Mouse (Mus musculus) forebrain, postnatal 0 days (tissue): ENCODE results near the gene Ebf1. TPM values are rescaled to one million over a fixed set of nuclear protein-coding genes. Genes with fewer than 3 reads are reported as not detected.

Source experiments
- ATAC-seq: fragments of 200-750 bp; cut with Nextera tagmentation; 2 replicates; pipeline ENCODE4 v1.8.0; 2017; ENCODE audit warnings: mild to moderate bottlenecking, moderate library complexity
- DNase-seq: peaks from one replicate; pipeline ENCODE4 v3.0.0-alpha.2; 2015
- H3K27ac ChIP-seq: fragments of 300-500 bp; sonication (generic); 2 replicates; pipeline ENCODE4 v1.5.1; 2014; ENCODE audit warnings: low read depth, mild to moderate bottlenecking, antibody characterized with exemption, low read length, moderate library complexity, mixed read lengths
- H3K27me3 ChIP-seq: fragments of 300-500 bp; sonication (generic); 2 replicates; pipeline ENCODE4 v1.6.1; 2014; ENCODE audit warnings: mild to moderate bottlenecking, low read length, mixed read lengths; ENCODE audit not compliant: insufficient read depth
- H3K36me3 ChIP-seq: fragments of 300-500 bp; sonication (generic); 2 replicates; pipeline ENCODE4 v1.6.1; 2014; ENCODE audit warnings: mild to moderate bottlenecking, moderate library complexity; ENCODE audit not compliant: insufficient read depth
- H3K4me1 ChIP-seq: fragments of 300-500 bp; sonication (generic); 2 replicates; pipeline ENCODE4 v1.6.1; 2014; ENCODE audit warnings: antibody characterized with exemption; ENCODE audit not compliant: insufficient read depth
- H3K4me2 ChIP-seq: fragments of 300-500 bp; sonication (generic); 2 replicates; pipeline ENCODE4 v1.6.1; 2014; ENCODE audit warnings: low read depth, mild to moderate bottlenecking, moderate library complexity
- H3K4me3 ChIP-seq: fragments of 300-500 bp; sonication (generic); 2 replicates; pipeline ENCODE4 v1.5.1; 2014; ENCODE audit warnings: low read depth, low read length, mixed read lengths
- H3K9ac ChIP-seq: fragments of 300-500 bp; sonication (generic); 2 replicates; pipeline ENCODE4 v1.6.1; 2014; ENCODE audit warnings: mild to moderate bottlenecking
- H3K9me3 ChIP-seq: fragments of 300-500 bp; sonication (generic); 2 replicates; pipeline ENCODE4 v1.6.1; 2016; ENCODE audit warnings: low read length
- CTCF ChIP-seq: sonication (generic); IDR thresholded peaks from 2 replicates; pipeline ENCODE4 v1.5.1; 2016; ENCODE audit warnings: antibody characterized with exemption, control low read depth, low read depth
- WGBS: fragments of 180-500 bp; shearing (Covaris S2); extraction: QIAGEN DNeasy Blood & Tissue Kit; methylation state at CpG from one replicate; pipeline ENCODE4 v1.1.7; 2014; 5-methylcytosine and 5-hydroxymethylcytosine counted together
- polyA plus RNA-seq: library from polyadenylated mRNA; unstranded; fragments of >200 nt; fragmentation: Nextera tagmentation; extraction: Ambion mirVana; gene quantifications from 2 replicates; pipeline ENCODE4 v1.2.1, GENCODE M21; 2015
- total RNA-seq: library from RNA; depleted of rRNA; stranded (reverse); fragments of >200 nt; gene quantifications from 2 replicates; pipeline ENCODE4 v1.2.3, GENCODE M21; 2014

Ebf1 gene
- total and polyA plus RNA-seq, 2 experiments from 2014 or later, result 12.9 to 20.6 TPM

DNA sequence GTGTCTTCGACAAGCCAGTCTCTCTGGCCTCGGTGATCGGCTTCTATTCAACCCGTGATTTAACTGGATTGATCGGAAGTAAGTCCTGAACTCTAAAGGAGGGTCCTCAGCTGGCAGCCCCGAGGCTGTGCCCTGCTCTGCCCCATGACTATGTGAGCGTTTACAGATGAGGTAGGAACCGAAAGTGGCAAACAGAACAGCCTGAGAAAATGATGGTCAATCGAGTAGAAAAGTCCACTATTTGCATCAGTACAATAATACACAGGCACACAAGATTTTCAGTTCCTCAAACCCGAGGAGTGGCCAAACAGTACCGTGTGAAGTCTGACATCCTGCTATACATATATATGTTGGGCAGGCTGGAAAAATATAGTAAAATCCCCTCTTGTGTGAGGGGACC, 147.9 kb downstream of the Ebf1 start:
- no peak for ATAC-seq
- no peak overlapping the region for H3K4me3 ChIP-seq

DNA sequence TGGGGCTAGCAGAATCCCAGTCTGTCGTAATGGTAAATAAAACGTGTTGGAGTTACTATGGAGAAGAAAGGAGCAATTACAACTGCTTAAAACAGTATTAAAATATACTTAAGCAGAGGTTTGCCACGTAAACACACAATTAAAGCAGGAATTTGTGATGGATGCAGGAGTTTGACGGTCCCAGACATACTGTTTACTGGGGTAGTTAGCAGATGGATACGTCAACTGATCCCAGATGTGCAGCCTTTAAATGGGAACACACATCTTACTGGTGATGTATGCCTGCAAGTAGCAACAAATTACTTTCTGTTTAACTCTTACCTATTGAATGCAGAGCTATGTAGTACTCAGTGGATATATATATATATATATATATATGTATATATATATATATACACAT, 149.1 kb downstream of the Ebf1 start:
- no peaks in the 10 kb centered on the region for H3K36me3 ChIP-seq
- H3K4me1 ChIP-seq, result no peaks in the 10 kb centered on the region
- no peak overlapping the region for H3K9ac ChIP-seq
- DNase-seq (no peak), ATAC-seq (no peak)
- no peak overlapping the region for H3K27ac ChIP-seq
- no peak overlapping the region for H3K4me2 ChIP-seq
- no peaks in the 10 kb centered on the region for H3K9me3 ChIP-seq
- no peak overlapping the region for H3K4me3 ChIP-seq
- no peak for TF ChIP-seq CTCF
- peaks cover 26% of the 10 kb centered on the region for H3K27me3 ChIP-seq
- WGBS, result 65% methylated on average over 5 of the region's 5 CpGs

More for the DNA sequence above, 147.9 kb downstream of the Ebf1 start:
- TF ChIP-seq CTCF, result no peak
- 68% methylated on average over 11 of the region's 11 CpGs for WGBS
- Histone ChIP-seq H3K27ac (no peak overlapping the region), H3K36me3 (no peaks in the 10 kb centered on the region), H3K27me3 (peaks cover 26% of the 10 kb centered on the region), H3K9ac (no peak overlapping the region), H3K4me2 (no peak overlapping the region), H3K9me3 (no peaks in the 10 kb centered on the region), H3K4me1 (no peaks in the 10 kb centered on the region)
- DNase-seq, result no peak

DNA sequence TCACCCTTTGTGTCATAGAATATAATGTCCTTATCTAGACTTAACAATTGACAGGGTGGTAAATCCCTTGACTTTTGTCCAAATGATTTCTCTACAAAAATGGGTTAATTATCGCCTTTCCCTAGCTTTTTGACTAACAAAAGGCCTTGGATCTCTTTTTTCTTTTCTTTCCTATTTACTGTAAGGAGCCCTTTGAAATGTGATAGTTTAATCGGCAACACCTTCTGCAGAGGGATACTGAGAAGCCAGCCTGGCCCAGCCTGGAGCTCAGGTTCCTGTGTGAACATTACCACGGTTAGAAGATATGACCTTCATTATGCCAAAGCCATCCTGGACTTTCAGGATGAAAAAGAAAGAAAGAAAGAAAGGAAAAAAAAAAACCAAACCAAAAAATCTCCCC, 150.2 kb downstream of the Ebf1 start:
- no peak overlapping the region for H3K4me2 ChIP-seq
- no peak overlapping the region for H3K9ac ChIP-seq
- DNase-seq (no peak), ATAC-seq (no peak)
- H3K4me3 ChIP-seq, result no peak overlapping the region
- no peak overlapping the region for H3K27ac ChIP-seq
- H3K36me3 ChIP-seq, result no peaks in the 10 kb centered on the region
- no peak for TF ChIP-seq CTCF
- H3K9me3 ChIP-seq, result no peaks in the 10 kb centered on the region
- WGBS, result 8% methylated on average over 3 of the region's 3 CpGs
- peaks cover 22% of the 10 kb centered on the region for H3K27me3 ChIP-seq
- no peaks in the 10 kb centered on the region for H3K4me1 ChIP-seq

DNA sequence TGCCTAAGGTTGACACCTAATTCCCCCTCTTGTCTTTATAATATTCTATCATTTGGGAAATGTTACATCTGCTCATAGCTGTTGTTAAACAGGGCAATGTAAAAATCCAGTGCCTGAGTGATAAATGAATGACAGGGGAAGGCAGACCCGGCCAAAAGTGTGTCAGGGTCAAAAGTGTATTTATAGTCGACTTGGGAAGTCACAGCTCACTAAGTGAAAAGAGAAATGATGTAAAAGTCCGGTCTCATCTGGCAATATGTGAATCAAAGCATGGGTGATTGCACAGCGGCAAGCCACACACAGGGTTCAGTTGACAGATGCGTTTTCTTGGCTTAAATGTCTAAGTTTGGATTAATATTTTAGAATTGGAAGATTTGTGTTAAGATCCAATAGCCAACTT, 151.2 kb downstream of the Ebf1 start:
- H3K4me1 ChIP-seq, result no peaks in the 10 kb centered on the region

DNA sequence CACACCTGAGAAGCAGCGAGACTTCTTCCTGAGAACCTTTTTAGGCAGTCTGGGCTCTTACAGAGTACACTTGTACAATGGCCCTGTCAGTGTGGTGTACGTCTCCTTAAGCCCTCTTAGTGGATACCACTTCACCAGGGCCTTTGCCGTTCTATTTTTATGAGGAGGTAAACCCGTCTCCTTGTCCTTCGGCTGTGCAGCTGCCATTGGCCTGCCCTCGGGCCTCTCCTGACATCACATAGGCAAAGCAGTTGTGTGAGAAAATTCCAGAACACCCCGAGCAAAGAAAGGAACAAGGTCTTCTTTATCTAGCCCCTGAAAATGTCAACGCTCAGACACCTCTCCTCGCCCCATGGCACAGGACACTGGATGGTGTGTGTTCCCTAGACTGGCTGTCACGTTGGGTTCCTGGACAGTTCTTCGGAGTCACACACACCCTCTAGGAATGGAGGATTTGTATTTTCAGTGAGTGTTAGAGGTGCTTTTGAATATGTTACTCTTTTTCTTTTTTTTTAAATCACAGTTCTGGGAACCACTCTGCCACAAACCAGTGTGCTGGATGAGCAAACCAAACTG, 154.0 kb downstream of the Ebf1 start:
- Histone ChIP-seq H3K4me2 (no peak overlapping the region), H3K9me3 (no peaks in the 10 kb centered on the region), H3K36me3 (no peaks in the 10 kb centered on the region), H3K27ac (no peak overlapping the region), H3K27me3 (peaks cover 22% of the 10 kb centered on the region), H3K4me3 (no peak overlapping the region), H3K4me1 (no peaks in the 10 kb centered on the region), H3K9ac (no peak overlapping the region)
- DNase-seq (no peak), ATAC-seq (no peak)
- WGBS, result 78% methylated on average over 11 of the region's 11 CpGs
- no peak for TF ChIP-seq CTCF

More for the DNA sequence above, 151.2 kb downstream of the Ebf1 start:
- Histone ChIP-seq H3K9me3 (no peaks in the 10 kb centered on the region), H3K36me3 (no peaks in the 10 kb centered on the region), H3K27ac (no peak overlapping the region), H3K4me2 (no peak overlapping the region), H3K9ac (no peak overlapping the region), H3K27me3 (peaks cover 22% of the 10 kb centered on the region), H3K4me3 (no peak overlapping the region)
- TF ChIP-seq CTCF, result no peak
- ATAC-seq, result no peak
- 81% methylated on average over 5 of the region's 5 CpGs for WGBS
- DNase-seq, result no peak

DNA sequence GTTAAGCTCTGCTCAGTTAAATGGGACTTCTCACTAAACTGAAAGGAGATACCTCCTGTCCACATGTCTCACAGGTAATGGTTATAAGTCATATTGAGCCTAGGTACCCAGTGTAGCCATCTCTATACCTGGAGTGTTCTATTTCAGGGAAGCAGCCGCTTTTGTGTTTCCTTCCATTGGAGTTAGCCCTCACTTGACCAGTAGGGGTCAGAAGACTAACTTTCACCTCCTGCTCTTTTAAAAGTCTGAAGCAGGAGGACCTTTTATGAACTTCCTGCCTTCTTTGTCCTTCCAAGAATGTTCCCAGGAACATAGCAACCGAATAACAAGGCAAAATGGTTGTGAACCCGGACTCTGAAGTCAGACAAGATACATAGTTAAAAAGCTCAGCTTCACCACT, 157.3 kb downstream of the Ebf1 start:
- Histone ChIP-seq H3K36me3 (no peaks in the 10 kb centered on the region), H3K9me3 (no peaks in the 10 kb centered on the region), H3K9ac (no peak overlapping the region), H3K27ac (no peak overlapping the region), H3K4me2 (no peak overlapping the region), H3K4me3 (no peak overlapping the region), H3K27me3 (peaks cover 31% of the 10 kb centered on the region), H3K4me1 (no peaks in the 10 kb centered on the region)
- TF ChIP-seq CTCF, result peak; percentile 35
- whole genome bisulfite sequencing, result 74% methylated on average over 3 of the region's 3 CpGs
- DNase-seq, result no peak
- no peak for ATAC-seq

DNA sequence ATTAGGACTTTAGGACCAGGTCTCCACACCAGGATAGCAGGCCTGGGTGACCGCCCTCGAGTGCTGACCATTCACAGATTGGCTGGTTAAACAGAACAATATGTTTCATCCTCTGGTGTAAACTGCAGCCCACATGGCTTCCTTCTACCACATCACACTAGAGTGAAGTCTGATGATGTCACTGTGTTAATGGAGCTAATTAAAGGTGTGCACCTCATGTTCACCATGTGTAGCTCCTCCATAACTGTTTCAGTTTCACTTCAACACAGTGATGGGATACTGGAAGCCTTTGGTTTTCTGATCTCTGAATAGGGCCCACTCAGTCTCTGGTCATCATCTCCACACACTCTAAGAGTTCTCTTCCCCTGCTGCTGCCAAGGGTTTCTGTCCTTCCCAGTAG, 158.4 kb downstream of the Ebf1 start:
- Histone ChIP-seq H3K4me3 (no peak overlapping the region), H3K27me3 (peaks cover 34% of the 10 kb centered on the region), H3K9me3 (no peaks in the 10 kb centered on the region), H3K4me2 (no peak overlapping the region), H3K27ac (no peak overlapping the region), H3K36me3 (no peaks in the 10 kb centered on the region), H3K9ac (no peak overlapping the region), H3K4me1 (no peaks in the 10 kb centered on the region)
- no peak for ATAC-seq
- DNase-seq, result no peak
- 85% methylated on average over 2 of the region's 2 CpGs for WGBS
- TF ChIP-seq CTCF, result no peak
